Mouse (Mus musculus) olfactory bulb, adult 2 months (tissue): ENCODE results near the gene Dnal4.

ENCODE experiments used
- CTCF ChIP-seq: fragments of 200-500 bp; IDR thresholded peaks from 2 replicates; pipeline ENCODE4 v1.5.1; 2012; ENCODE audit warnings: low read depth, mild to moderate bottlenecking, low read length, moderate library complexity; ENCODE audit not compliant: insufficient read depth
- POLR2A ChIP-seq: fragments of 200-500 bp; IDR thresholded peaks from 2 replicates; pipeline ENCODE4 v1.6.1; 2012; ENCODE audit warnings: mild to moderate bottlenecking, low read depth, low read length, moderate library complexity; ENCODE audit not compliant: insufficient read depth

DNA sequence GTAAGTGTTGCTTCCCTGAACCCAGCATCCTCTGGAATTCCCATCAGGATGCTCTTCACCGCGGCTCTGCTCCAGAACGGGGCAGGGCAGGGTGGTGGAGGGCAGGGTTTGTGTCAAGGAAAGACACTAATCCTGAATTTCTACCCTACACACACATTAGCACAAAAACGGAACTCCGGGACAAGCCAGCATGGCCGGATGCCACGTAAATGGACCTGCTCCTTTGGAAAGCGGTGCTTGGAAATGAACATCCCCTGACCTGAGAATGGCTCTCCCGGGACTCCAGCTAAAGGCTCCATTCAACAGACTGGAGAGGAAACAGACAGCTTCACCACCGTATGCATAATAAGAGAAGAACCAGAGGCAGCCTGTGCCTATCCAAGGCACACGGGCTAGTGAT, 23.1 kb upstream of the Dnal4 start:
- TF ChIP-seq CTCF: no peak
- TF ChIP-seq POLR2A: no peak
